Mouse (Mus musculus) liver, postnatal 0 days (tissue): ENCODE measurements around the gene Serpina10. TPM values are rescaled to one million over a fixed set of nuclear protein-coding genes. Genes with fewer than 3 reads are reported as not detected.
"Not testable (repeated sequence)": the region's sequence is repeated elsewhere in the genome, so short reads cannot be mapped to it uniquely, and the experiment has no call there.

ENCODE experiments used
- ATAC-seq: fragments of 200-750 bp; cut with Nextera tagmentation; 2 replicates; pipeline ENCODE4 v1.8.0; 2017; ENCODE audit warnings: mild to moderate bottlenecking, moderate library complexity
- DNase-seq: peaks from one replicate; pipeline ENCODE4 v3.0.0-alpha.2; 2016
- H3K27ac ChIP-seq: fragments of 300-500 bp; sonication (generic); 2 replicates; pipeline ENCODE4 v1.5.1; 2014; ENCODE audit warnings: antibody characterized with exemption, moderate library complexity, mild to moderate bottlenecking, low read depth
- H3K27me3 ChIP-seq: fragments of 300-500 bp; sonication (generic); 2 replicates; pipeline ENCODE4 v1.6.1; 2014; ENCODE audit warnings: low read length, control low read depth, mixed read lengths; ENCODE audit not compliant: insufficient read depth
- H3K36me3 ChIP-seq: fragments of 300-500 bp; sonication (generic); replicated peaks from 2 replicates; pipeline ENCODE4 v1.6.1; 2014; ENCODE audit warnings: mild to moderate bottlenecking, control low read depth, low read length, moderate library complexity, mixed read lengths; ENCODE audit not compliant: insufficient read depth
- H3K4me1 ChIP-seq: fragments of 300-500 bp; sonication (generic); 2 replicates; pipeline ENCODE4 v1.6.1; 2014; ENCODE audit warnings: antibody characterized with exemption, mild to moderate bottlenecking, control low read depth; ENCODE audit not compliant: insufficient read depth
- H3K4me2 ChIP-seq: fragments of 300-500 bp; sonication (generic); 2 replicates; pipeline ENCODE4 v1.6.1; 2014; ENCODE audit warnings: low read depth, mild to moderate bottlenecking, low read length, moderate library complexity, mixed read lengths
- H3K4me3 ChIP-seq: fragments of 300-500 bp; sonication (generic); 2 replicates; pipeline ENCODE4 v1.5.1; 2014; ENCODE audit warnings: low read depth, low read length
- H3K9ac ChIP-seq: fragments of 300-500 bp; sonication (generic); replicated peaks from 2 replicates; pipeline ENCODE4 v1.6.1; 2014; ENCODE audit warnings: mild to moderate bottlenecking, moderate library complexity
- H3K9me3 ChIP-seq: fragments of 300-500 bp; sonication (generic); 2 replicates; pipeline ENCODE4 v1.6.1; 2016; ENCODE audit warnings: mild to moderate bottlenecking, control low read depth, low read length, mixed read lengths
- CTCF ChIP-seq: sonication (generic); IDR thresholded peaks from 2 replicates; pipeline ENCODE4 v1.5.1; 2016; ENCODE audit warnings: antibody characterized with exemption, low read depth
- EP300 ChIP-seq: IDR thresholded peaks from 2 replicates; pipeline ENCODE4 v1.6.1; 2016; ENCODE audit warnings: antibody characterized with exemption, low read depth, mild to moderate bottlenecking
- WGBS: fragments of 180-500 bp; shearing (Covaris S2); extraction: QIAGEN DNeasy Blood & Tissue Kit; methylation state at CpG from one replicate; pipeline ENCODE4 v1.1.7; 2014; ENCODE audit not compliant: insufficient replicate concordance; 5-methylcytosine and 5-hydroxymethylcytosine counted together
- polyA plus RNA-seq: library from polyadenylated mRNA; unstranded; fragments of >200 nt; fragmentation: Nextera tagmentation; extraction: Ambion mirVana; gene quantifications from 2 replicates; pipeline ENCODE4 v1.2.1, GENCODE M21; 2015

The Serpina10 gene
- polyA plus RNA-seq, 1 experiment from 2014 or later, result 47.6 TPM

DNA sequence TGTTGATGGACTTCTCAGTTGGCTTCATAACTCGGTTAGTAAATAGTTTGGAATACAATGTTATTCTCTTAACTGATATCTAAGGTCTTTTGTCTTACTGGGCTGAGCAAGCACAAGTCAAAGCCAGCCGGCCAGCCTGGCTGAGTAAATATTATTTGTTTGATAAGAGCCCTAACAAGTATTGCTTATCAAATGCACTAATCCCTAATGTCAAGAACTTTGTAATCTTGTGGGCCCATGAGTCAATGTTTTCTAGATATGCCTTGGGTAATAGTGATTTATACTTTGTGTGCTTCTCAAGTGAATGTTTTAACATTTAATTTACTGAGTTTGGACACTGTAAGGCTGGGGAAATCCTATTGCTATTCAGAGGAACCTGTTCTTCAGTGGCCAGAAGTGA, 32.8 kb downstream of the Serpina10 start:
- 36% methylated on average over 2 of the region's 2 CpGs for WGBS
- no peak overlapping the region for H3K27ac ChIP-seq
- ATAC-seq, result 0 out of 2 replicates have a peak, but pooled peaks have one; percentile 15
- TF ChIP-seq CTCF, result no peak
- TF ChIP-seq EP300, result no peak
- H3K27me3 ChIP-seq, result no peaks in the 10 kb centered on the region
- no peaks in the 10 kb centered on the region for H3K9me3 ChIP-seq
- DNase-seq, result no peak
- H3K9ac ChIP-seq, result no peak overlapping the region
- no peak overlapping the region for H3K4me3 ChIP-seq
- no peak overlapping the region for H3K4me2 ChIP-seq
- no peaks in the 10 kb centered on the region for H3K36me3 ChIP-seq
- no peaks in the 10 kb centered on the region for H3K4me1 ChIP-seq

DNA sequence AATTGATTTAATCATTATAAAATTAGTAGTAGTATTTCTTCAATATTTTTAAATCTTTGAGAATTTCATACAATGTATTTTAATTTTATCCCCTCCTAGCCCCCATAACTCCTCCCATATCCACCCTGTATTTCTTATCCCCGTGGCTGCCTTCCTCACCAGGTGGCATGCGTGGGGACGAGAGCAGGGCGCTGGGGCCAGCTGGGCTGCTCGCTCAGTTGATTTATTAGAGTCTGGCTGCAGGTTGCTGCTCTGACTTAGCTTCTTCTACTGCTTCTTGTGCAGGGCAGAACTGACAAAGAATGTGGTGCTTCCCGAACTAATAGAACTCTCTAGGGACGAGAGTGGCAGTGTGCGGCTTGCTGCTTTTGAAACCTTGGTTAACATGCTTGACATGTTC, 47.5 kb downstream of the Serpina10 start:
- 85% methylated on average over 8 of the region's 8 CpGs for WGBS
- no peak for ATAC-seq

DNA sequence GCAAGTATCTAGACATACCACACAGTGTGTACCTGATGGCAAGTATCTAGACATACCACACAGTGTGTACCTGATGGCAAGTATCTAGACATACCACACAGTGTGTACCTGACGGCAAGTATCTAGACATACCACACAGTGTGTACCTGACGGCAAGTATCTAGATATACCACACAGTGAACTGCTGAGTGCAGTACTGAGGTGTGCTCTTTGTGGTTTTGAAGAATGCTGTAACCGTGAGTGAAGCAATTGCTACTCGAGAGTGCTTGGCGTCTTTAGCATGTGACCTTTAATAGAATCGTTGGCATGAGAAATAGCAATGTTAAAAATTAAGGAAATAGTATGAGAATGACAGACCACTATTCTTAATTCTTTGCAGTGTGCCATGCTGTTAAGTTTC, 53.1 kb downstream of the Serpina10 start:
- 76% methylated on average over 6 of the region's 6 CpGs for WGBS
- not testable (repeated sequence) for H3K4me1 ChIP-seq, ATAC-seq

More for the DNA sequence above, 47.5 kb downstream of the Serpina10 start:
- Histone ChIP-seq H3K4me2 (no peak overlapping the region), H3K4me1 (no peaks in the 10 kb centered on the region), H3K27ac (no peak overlapping the region), H3K9me3 (no peaks in the 10 kb centered on the region), H3K4me3 (no peak overlapping the region), H3K36me3 (no peaks in the 10 kb centered on the region), H3K27me3 (no peaks in the 10 kb centered on the region), H3K9ac (no peak overlapping the region)
- no peak for DNase-seq
- TF ChIP-seq EP300 (no peak), CTCF (no peak)

DNA sequence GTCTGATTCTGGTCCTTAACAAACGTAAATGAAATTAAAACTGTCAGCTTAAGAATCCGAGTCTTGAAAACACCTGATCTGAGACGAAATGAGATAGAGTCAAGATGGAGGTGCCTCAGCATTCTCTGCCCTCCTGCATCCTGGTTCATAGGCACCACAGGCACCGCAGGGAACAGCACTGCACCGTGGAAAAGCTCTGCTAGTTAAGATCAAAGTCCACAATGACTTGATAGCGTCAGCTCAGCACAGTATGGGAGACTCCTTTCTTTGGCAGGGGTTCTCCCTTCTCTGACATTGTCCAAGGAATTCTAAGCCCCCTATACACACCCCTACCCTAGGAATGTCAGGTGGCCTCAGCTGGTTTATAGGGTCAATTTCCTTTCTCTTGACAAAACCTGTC, 61.6 kb downstream of the Serpina10 start:
- ATAC-seq (no peak), DNase-seq (no peak)
- no peak overlapping the region for H3K4me2 ChIP-seq
- no peaks in the 10 kb centered on the region for H3K4me1 ChIP-seq
- H3K27me3 ChIP-seq, result no peaks in the 10 kb centered on the region
- H3K36me3 ChIP-seq, result no peaks in the 10 kb centered on the region
- no peak for TF ChIP-seq EP300
- no peak for TF ChIP-seq CTCF
- no peak overlapping the region for H3K27ac ChIP-seq
- no peaks in the 10 kb centered on the region for H3K9me3 ChIP-seq
- no peak overlapping the region for H3K9ac ChIP-seq
- 52% methylated on average over 6 of the region's 6 CpGs for WGBS
- H3K4me3 ChIP-seq, result no peak overlapping the region

More for the DNA sequence above, 53.1 kb downstream of the Serpina10 start:
- not testable (repeated sequence) for DNase-seq, H3K27me3 ChIP-seq, H3K4me3 ChIP-seq, H3K27ac ChIP-seq, H3K4me2 ChIP-seq, H3K9ac ChIP-seq, H3K36me3 ChIP-seq, H3K9me3 ChIP-seq

DNA sequence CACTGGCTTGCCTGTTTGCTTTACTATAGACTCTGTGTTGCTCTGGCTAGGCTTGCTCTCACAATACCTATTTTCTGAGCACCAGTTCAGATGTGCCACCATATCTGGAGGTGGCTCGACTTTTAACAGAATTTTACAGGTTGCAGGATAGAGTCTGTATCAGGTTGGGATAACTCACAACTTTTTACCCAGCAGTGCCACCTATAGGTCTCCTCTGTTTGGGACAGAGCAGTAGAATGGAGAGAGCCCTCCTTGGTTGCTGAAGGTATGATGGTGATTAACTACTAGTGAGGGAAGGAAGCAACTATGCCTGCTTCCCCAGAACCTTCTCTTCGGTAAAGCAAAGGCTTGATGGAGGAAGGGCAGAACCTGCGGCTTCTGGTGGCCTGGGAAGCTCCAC, 64.1 kb downstream of the Serpina10 start:
- Histone ChIP-seq H3K36me3 (no peaks in the 10 kb centered on the region), H3K9me3 (no peaks in the 10 kb centered on the region), H3K27me3 (no peaks in the 10 kb centered on the region), H3K27ac (no peak overlapping the region), H3K9ac (no peak overlapping the region), H3K4me3 (no peak overlapping the region), H3K4me1 (no peaks in the 10 kb centered on the region), H3K4me2 (no peak overlapping the region)
- WGBS, result 53% methylated on average over 3 of the region's 3 CpGs
- TF ChIP-seq EP300 (no peak), CTCF (peak; percentile 58)
- DNase-seq, result peak; percentile 29
- ATAC-seq, result peak; percentile 56; the same call in 1 of the 2 replicates

DNA sequence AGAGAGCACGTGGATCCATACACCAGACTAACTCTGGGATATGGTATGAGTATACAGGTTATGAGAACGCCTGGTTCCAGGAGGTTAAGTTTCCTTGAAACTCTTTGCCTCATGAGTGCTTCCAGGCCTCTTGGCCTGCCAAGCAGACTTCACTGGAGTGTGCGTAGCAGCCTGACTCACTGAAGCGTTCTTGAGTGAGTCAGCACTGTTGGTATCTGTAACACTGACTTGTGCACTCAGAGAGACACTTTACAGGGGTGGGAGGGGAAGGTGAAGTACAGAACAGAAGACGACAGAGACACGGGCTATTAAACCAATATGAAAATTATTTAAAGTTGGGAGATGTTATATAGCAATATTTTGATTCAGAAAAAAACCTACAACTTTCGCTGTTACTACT, 66.1 kb downstream of the Serpina10 start:
- no peak overlapping the region for H3K27ac ChIP-seq
- DNase-seq (no peak), ATAC-seq (no peak)
- H3K36me3 ChIP-seq, result no peaks in the 10 kb centered on the region
- WGBS, result 65% methylated on average over 7 of the region's 7 CpGs
- H3K4me2 ChIP-seq, result no peak overlapping the region
- H3K9ac ChIP-seq, result no peak overlapping the region
- H3K27me3 ChIP-seq, result no peaks in the 10 kb centered on the region
- H3K4me3 ChIP-seq, result no peak overlapping the region
- TF ChIP-seq EP300 (no peak), CTCF (no peak)
- no peaks in the 10 kb centered on the region for H3K4me1 ChIP-seq
- no peaks in the 10 kb centered on the region for H3K9me3 ChIP-seq

Other genes starting within 250 kb of the Serpina10 start
- 8.2 and 9.2 TPM in 2 replicates for gene Otub2, start 242.8 kb downstream of the Serpina10 start, polyA plus RNA-seq
- gene 9330161L09Rik, start 223.6 kb downstream of the Serpina10 start, polyA plus RNA-seq, result 0.14 TPM in 1 of 2 replicates, not detected in the other
- gene Ddx24, start 205.6 kb downstream of the Serpina10 start, polyA plus RNA-seq, result 58.1 and 59.1 TPM in 2 replicates
- gene Ifi27, start 197.2 kb downstream of the Serpina10 start, polyA plus RNA-seq, result 37.2 and 44.0 TPM in 2 replicates
- 46.6 and 49.7 TPM in 2 replicates for gene Ifi27l2a, start 187.8 kb downstream of the Serpina10 start, polyA plus RNA-seq
- not detected in 2 replicates for gene Ifi27l2b, start 174.2 kb downstream of the Serpina10 start, polyA plus RNA-seq
- gene Ppp4r4, start 99.2 kb downstream of the Serpina10 start, polyA plus RNA-seq, result 1.0 and 1.1 TPM in 2 replicates
- gene Serpina6, start 25.8 kb upstream of the Serpina10 start, polyA plus RNA-seq, result 5.8 and 10.0 TPM in 2 replicates
- not detected in 2 replicates for gene Serpina16, start 44.7 kb upstream of the Serpina10 start, polyA plus RNA-seq
- not detected in 2 replicates for gene Serpina1f, start 64.1 kb upstream of the Serpina10 start, polyA plus RNA-seq
- 2,720 and 2,731 TPM in 2 replicates for gene Serpina1d, start 142.1 kb upstream of the Serpina10 start, polyA plus RNA-seq
- gene Serpina1b, start 198.9 kb upstream of the Serpina10 start, polyA plus RNA-seq, result 3,088 and 3,105 TPM in 2 replicates
- 2,837 and 2,905 TPM in 2 replicates for gene Serpina1a, start 232.1 kb upstream of the Serpina10 start, polyA plus RNA-seq